Mouse (Mus musculus): ENCODE data around the gene Twsg1. TPM values are rescaled to one million over a fixed set of nuclear protein-coding genes. Genes with fewer than 3 reads are reported as not detected.
A peak's percentile ranks its signal among the peaks of the same experiment; 100 is the strongest.

Gene Twsg1
- total and polyA plus RNA-seq, 3 experiments, result 17.0 to 17.7 TPM; not detected in 1

DNA sequence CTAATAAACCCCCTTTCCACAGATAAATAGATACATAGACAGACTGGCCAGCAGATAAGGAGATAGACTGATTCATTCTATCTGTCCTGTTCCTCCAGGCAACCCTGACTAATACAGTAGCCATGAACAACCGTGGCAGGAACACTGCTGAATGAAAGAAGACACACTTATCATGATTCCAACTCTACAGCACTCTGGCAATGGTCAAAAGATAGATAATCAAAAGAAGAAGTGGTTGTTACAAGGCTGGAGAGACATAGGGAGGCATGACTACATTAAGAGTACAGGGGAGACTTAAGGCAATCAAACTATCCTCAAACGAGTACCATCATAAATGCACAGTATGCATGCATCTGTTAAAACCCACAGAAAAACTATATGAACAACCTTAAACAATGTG, 5.6 kb downstream of the Twsg1 start:
- peaks cover 2 to 18% of the 10 kb centered on the region in 2 experiments for H3K36me3 ChIP-seq (ENCODE audit: control insufficient read depth in 1 of 2, insufficient read depth in 2 of 2, low read length in 2 of 2)
- peaks cover 8 to 9% of the 10 kb centered on the region in 2 experiments for H3K4me1 ChIP-seq (ENCODE audit: control insufficient read depth in 1 of 2, insufficient read depth in 2 of 2, low read length in 2 of 2)
- peak; percentile 62 for DNase-seq (ENCODE audit: low read depth, low spot score)
- TF ChIP-seq SMC3 (IDR thresholded peaks at IDR 0.05; ENCODE audit: low read depth, low read length) (no peak), ETS1 (IDR thresholded peaks at IDR 0.05; ENCODE audit: low read depth, low read length) (peak; percentile 59), ZKSCAN1 (IDR thresholded peaks at IDR 0.05; ENCODE audit: low read depth, low read length) (peak; percentile 27; the same call in 1 of the 2 replicates), RCOR1 (IDR thresholded peaks at IDR 0.05; ENCODE audit: low read depth, low read length) (peak; percentile 60), CTCF (IDR thresholded peaks at IDR 0.05 in 2 of 3, conservative IDR thresholded peaks at IDR 0.05 in 1 of 3; ENCODE audit: control insufficient read depth in 1 of 3, insufficient read depth in 1 of 3, low read depth in 2 of 3, low read length in 3 of 3, poor library complexity in 1 of 3, severe bottlenecking in 1 of 3) (no peak), MAFK (IDR thresholded peaks at IDR 0.05; ENCODE audit: borderline replicate concordance, low read depth, low read length) (no peak), MEF2A (IDR thresholded peaks at IDR 0.05; ENCODE audit: extremely low read depth, insufficient replicate concordance, low read depth, low read length, poor library complexity, severe bottlenecking) (no peak), JUND (IDR thresholded peaks at IDR 0.05; ENCODE audit: low read depth, low read length) (no peak), USF2 (IDR thresholded peaks at IDR 0.05; ENCODE audit: borderline replicate concordance in 1 of 2, insufficient read depth in 1 of 2, low read depth in 1 of 2, low read length in 2 of 2) (no peak), EP300 (IDR thresholded peaks at IDR 0.05; ENCODE audit: low read depth in 1 of 2, low read length in 2 of 2) (peak; percentile 60 to 88), TBP (IDR thresholded peaks at IDR 0.05; ENCODE audit: low read depth, low read length) (peak; percentile 26; the same call in 1 of the 2 replicates), RAD21 (IDR thresholded peaks at IDR 0.05; ENCODE audit: low read depth, low read length) (no peak), KAT2A (conservative IDR thresholded peaks at IDR 0.05; ENCODE audit: low read depth, low read length) (no peak), CHD1 (IDR thresholded peaks at IDR 0.05; ENCODE audit: low read depth, low read length) (no peak), ZNF384 (IDR thresholded peaks at IDR 0.05; ENCODE audit: low read depth, low read length) (no peak), MXI1 (IDR thresholded peaks at IDR 0.05; ENCODE audit: low read depth, low read length) (peak; percentile 74), USF1 (IDR thresholded peaks at IDR 0.05; ENCODE audit: low read depth, low read length) (no peak), SIN3A (IDR thresholded peaks at IDR 0.05; ENCODE audit: low read length) (peak; percentile 67), GABPA (IDR thresholded peaks at IDR 0.05; ENCODE audit: low read depth, low read length) (no peak), NELFE (IDR thresholded peaks at IDR 0.05; ENCODE audit: low read depth, low read length) (no peak), MAZ (IDR thresholded peaks at IDR 0.05; ENCODE audit: low read depth, low read length) (no peak), POLR2AphosphoS5 (IDR thresholded peaks at IDR 0.05; ENCODE audit: borderline replicate concordance, low read depth, low read length) (no peak), ELF1 (IDR thresholded peaks at IDR 0.05; ENCODE audit: low read depth, low read length) (no peak), TAL1 (IDR thresholded peaks at IDR 0.05; ENCODE audit: low read length) (no peak), MYC (IDR thresholded peaks at IDR 0.05; ENCODE audit: low read depth, low read length) (peak; percentile 58; the same call in 1 of the 2 replicates), MAX (IDR thresholded peaks at IDR 0.05; ENCODE audit: low read length) (0 out of 2 replicates have a peak, but pooled peaks have one; percentile 32), MYB (IDR thresholded peaks at IDR 0.05; ENCODE audit: low read depth, low read length) (no peak), TCF12 (IDR thresholded peaks at IDR 0.05; ENCODE audit: low read depth, low read length) (peak; percentile 77), POLR2AphosphoS2 (IDR thresholded peaks at IDR 0.05; ENCODE audit: low read length) (no peak), ZMIZ1 (IDR thresholded peaks at IDR 0.05; ENCODE audit: low read depth, low read length) (no peak), HCFC1 (IDR thresholded peaks at IDR 0.05; ENCODE audit: low read depth, low read length) (no peak), NRF1 (IDR thresholded peaks at IDR 0.05; ENCODE audit: insufficient read depth, low read depth, low read length, poor library complexity, severe bottlenecking) (no peak), CHD2 (IDR thresholded peaks at IDR 0.05; ENCODE audit: low read length) (no peak), BHLHE40 (IDR thresholded peaks at IDR 0.05; ENCODE audit: borderline replicate concordance, low read depth, low read length) (no peak), E2F4 (IDR thresholded peaks at IDR 0.05; ENCODE audit: borderline replicate concordance, low read depth, low read length) (no peak), ZC3H11A (IDR thresholded peaks at IDR 0.05; ENCODE audit: low read depth, low read length) (no peak), UBTF (IDR thresholded peaks at IDR 0.05; ENCODE audit: borderline replicate concordance, insufficient read depth, low read depth, low read length) (no peak), POLR2A (IDR thresholded peaks at IDR 0.05; ENCODE audit: control insufficient read depth in 1 of 2, insufficient read depth in 1 of 2, low read depth in 1 of 2, low read length in 2 of 2, poor library complexity in 1 of 2) (no peak)

More for the DNA sequence above, 5.6 kb downstream of the Twsg1 start:
- Histone ChIP-seq H3K27ac (ENCODE audit: control insufficient read depth, low read depth, low read length) (peak overlapping the region; percentile 55), H3K9me3 (replicated peaks; ENCODE audit: insufficient read depth, low read length) (no peaks in the 10 kb centered on the region), H3K4me3 (ENCODE audit: control insufficient read depth in 1 of 2, insufficient read depth in 1 of 2, low read depth in 2 of 2, low read length in 2 of 2) (no peak overlapping the region), H3K27me3 (ENCODE audit: control insufficient read depth in 1 of 2, insufficient read depth in 2 of 2, low read length in 2 of 2) (no peaks in the 10 kb centered on the region), H3K79me2 (ENCODE audit: control insufficient read depth, insufficient read depth, low read length, poor library complexity) (no peaks in the 10 kb centered on the region; the same call in 1 of the 2 replicates), H3K9ac (ENCODE audit: control insufficient read depth, low read depth, low read length, poor library complexity, severe bottlenecking) (no peak overlapping the region)
